Mouse (Mus musculus): ENCODE measurements at regions not wholly inside any gene's neighbourhood (a gene's known extent, or its start where the extent isn't known, plus 50 kb on each side); places are given as distances from the start of the nearest gene placed in this dataset.
A peak's percentile ranks its signal among the peaks of the same experiment; 100 is the strongest.

DNA sequence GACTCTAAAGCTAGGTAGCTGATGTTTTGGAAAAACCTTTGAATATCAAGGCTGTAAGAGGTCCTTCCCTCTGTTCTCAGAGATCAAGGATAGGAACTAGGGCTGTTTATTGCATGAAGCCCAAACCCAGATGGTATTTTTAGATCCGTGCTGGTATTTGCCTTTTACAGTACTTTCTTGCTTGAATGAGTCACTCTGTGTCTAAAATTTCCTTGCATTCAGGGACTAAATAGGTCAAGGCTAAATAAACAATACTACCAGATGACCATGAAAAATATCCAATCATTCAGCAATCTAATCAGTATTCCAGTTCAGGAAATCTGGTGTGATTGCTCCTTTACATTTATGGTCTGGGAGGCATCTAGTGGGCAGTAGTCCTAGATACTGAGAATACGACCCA lies 243.6 kb downstream of the Btg1 start:
- DNase-seq (ENCODE audit: low spot score), result no peak

DNA sequence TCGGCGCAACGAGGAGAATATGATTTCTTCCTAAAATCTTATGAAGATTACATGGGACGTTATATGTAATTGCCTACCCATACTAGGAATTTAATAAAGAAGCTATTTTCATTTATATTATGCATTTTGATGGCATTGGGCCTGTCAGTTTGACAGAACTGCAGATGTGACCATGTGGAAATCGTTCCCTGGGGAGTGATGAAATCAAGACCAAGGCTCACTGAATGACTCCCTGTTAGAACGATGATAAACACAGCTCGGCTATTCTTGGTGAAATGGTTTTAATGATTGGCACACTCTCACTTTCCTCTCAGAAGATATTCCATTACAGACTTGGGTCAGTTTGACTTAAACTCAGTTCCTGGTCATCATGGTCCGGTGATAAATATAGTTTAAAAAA lies 246.4 kb downstream of the Btg1 start:
- DNase-seq (ENCODE audit: low spot score), result no peak

DNA sequence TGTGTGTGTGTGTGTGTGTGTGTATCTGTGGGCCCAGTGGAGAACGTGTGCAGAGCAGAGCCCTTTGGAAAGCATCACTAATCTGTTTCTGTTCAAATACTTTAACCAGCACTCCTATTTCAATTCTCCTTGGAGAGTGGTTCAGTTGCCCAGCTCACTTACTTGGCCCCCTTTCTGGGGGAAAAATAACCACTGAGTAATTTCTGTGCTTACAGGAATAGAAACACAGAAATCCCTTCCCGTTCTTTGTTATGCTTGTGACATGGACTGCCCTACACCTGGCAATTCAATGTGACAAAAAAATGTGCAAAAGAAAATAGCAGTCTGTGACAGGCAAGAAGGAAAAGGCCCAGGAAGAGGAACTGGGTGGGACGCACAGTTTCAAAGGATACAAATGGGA lies 249.7 kb downstream of the Btg1 start:
- DNase-seq (ENCODE audit: low spot score), result no peak

DNA sequence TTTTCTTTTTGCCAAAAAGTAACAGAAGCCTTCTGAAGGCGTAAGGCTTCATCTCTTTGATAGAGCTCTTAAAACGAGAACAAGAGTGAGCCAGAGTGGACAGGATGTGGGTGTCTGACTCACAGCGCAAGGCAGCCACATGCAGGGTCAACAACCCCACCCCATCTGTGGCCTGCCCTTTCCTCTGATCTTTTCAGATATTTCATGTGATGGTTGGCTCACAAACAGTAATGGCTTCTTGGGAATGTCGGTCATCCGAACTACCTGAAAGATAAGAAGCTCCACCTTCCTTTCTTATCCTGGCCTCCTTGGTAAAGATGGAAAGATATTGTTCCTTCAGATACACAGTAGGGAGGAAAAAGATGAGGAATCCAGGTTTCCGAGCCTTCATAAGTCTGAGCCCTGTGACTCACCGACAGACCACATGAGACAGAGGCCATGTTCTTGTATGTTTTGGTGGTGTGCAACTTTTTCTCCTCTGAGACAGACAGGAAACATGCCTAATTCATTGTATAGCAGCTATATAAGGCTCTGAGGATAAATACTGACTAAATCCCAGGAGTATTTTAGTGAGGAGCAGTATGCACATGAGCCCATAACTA lies 254.9 kb downstream of the Btg1 start:
- DNase-seq (ENCODE audit: low spot score), result no peak

DNA sequence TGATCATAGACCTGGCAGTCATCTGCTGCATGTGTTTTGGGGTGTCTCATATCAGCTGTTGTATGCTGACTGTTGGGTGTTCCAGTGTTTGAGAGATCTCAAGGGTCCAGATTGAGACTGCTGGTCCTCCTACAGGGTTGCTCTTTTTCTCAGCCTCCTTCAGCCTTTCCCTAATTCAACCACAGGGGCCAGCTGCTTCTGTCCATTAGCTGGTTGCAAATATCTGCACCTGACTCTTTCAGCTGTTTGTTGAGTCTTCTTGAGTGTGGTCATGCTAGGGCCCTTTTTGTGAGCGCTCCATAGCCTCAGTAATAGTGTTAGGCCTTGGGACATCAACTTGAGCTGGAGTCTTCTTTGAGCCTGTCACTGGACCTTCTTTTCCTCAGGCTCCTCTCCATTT lies 257.8 kb downstream of the Btg1 start:
- DNase-seq (ENCODE audit: low spot score), result no peak

GRCm38 (mm10) chr10:96875676-96876075 lies 258.9 kb downstream of the Btg1 start:
- no peak for DNase-seq (ENCODE audit: low spot score)

DNA sequence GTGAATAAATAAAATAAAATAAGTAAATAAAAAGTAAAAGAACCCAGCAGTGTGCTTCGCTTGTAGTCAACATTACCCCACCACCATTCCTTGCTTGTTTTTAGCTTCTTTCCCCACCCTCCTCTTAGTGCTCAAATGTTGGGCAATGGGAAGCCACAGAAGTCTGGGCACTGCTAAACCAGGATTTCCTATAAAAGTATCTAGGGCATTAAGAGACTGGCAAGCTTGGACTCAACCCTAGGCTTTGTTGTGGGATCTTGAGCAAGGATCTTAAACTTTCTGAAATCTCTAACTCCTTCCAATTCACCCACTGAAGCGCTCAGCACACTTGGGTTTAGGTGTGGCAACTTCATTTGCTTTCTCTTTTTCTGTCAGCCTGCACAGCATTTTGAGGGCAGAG lies 262.6 kb downstream of the Btg1 start:
- no peak for DNase-seq (ENCODE audit: low spot score)

GRCm38 (mm10) chr10:96880771-96881170 lies 264.0 kb downstream of the Btg1 start:
- no peak for DNase-seq (ENCODE audit: low spot score)

GRCm38 (mm10) chr10:96881212-96881611 lies 264.4 kb downstream of the Btg1 start:
- DNase-seq (ENCODE audit: low spot score), result no peak

GRCm38 (mm10) chr10:96881660-96882059 lies 264.9 kb downstream of the Btg1 start:
- no peak for DNase-seq (ENCODE audit: low spot score)

DNA sequence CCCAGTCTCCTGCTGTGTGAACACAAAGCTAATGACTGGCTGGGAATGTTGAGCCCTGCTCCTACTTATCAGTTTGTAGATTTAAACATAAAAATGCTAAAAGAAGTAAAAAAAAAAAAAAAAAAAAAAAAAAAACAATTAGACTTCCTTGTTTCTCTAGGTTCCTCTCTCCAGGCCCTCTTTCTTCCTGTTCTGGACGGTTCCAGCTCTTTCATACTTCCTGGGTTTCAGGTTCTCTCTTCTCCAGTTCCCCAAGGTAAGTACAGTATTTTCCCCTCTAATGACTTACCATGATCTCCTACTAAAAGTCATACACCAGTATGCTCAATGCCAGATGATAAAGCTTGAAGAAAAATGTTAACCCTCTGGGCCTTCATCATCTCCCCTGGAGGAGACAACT lies 284.3 kb downstream of the Btg1 start:
- DNase-seq (ENCODE audit: low spot score), result no peak

DNA sequence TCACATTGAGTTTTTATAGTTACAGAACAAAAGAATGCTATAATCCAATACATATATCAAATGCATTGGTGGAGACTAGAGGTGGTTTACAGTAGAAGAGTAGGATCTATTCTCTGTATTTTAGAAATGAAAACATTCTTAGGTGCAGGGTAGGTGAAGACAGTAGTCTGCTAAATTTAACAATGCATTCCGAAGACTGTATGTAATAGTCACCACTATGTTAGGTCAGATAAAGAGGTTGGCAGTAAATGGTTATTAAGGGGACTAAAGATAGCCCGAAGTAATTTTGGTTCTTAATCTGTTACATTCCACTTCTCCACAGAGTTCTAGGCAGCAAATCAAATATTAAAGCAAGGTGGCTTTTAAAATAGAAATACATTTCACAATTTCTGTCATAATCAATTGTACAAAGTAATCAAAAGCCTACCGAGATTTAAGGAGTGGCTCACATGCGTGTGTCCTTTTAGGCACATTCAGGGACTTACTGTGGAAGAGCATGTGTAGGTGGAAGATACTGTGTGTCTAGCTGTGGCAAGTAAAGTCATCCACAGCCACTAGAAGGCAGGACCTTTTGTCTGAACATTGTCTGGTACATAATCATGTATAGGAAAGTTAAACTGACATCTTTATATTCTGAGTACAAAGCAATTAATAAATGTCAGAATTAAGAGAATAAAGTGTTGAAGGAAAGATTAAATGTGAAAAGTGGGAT lies 288.4 kb downstream of the Btg1 start:
- no peak for DNase-seq (ENCODE audit: low spot score)

DNA sequence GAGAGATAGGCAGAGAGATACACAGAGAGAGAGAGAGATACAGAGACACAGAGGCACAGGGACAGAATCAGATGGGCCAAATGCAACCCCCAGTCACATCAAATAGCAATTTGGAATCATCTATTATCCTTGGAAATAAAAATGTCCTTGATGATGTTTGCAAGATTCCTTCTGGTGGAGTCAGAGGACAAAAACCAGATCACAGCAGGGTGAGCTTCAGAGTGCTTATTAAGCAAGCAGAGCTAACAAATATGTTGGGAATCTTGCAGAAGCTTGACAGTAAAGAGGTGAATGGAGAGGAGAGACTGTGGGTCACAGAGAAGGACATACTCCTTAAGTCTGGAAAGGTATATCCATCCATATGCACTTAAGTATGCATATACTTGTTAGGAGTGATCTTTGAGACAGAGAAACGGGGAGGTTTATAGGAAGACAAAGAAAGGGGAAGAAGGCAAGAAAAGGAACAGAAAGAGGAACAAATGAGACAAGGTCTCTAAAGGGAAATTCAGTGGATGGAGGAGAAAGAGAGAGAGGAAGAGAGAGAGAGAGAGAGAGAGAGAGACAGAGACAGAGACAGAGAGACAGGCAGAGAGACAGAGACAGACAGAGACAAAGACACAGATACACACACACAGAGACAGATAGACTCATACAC lies 293.0 kb downstream of the Btg1 start:
- no peak for DNase-seq (ENCODE audit: low spot score)

GRCm38 (mm10) chr10:96921181-96921580 lies 304.4 kb downstream of the Btg1 start:
- no peak for DNase-seq (ENCODE audit: low spot score)

GRCm38 (mm10) chr10:96924266-96924672 lies 307.5 kb downstream of the Btg1 start:
- no peak for DNase-seq (ENCODE audit: low spot score)

DNA sequence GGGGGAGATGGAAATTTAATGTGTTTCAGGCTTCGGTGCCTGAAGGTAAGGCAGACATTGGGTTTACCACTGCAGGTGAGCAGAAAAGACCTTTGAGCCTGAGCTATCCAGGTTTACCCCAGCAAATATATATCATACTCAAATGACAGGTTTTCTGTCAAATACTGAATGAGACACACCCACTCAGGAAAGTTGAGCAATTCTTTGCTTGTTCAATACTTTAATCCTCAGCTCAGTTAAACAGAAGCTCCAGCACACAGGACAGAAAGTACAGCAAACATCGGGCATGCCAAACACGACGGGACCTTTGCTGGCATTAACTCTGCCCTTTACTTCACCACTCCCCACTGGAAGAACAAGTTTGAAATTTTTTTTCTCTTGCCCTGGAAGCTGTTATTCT lies 307.9 kb downstream of the Btg1 start:
- no peak for DNase-seq (ENCODE audit: low spot score)

GRCm38 (mm10) chr10:96925771-96926170 lies 309.0 kb downstream of the Btg1 start:
- no peak for DNase-seq (ENCODE audit: low spot score)

DNA sequence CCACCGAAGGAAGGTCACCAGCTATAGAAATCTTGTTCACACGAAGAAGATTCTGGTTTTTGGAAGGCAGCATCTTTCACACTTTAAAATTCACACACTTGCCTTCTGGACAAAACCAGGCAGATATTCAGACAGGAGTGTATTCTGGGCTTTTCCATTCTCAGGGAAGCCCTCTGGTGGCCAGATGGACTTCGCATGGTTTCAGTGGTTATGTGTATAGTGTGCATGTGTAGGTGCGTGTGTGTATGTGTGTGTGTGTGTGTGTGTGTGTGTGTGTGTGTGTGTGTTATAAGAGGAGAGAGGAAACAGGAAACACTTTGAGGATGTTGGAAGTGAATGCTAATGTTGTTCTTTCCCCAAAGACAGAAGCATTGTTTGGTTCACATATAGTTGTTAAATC lies 317.9 kb downstream of the Btg1 start:
- peak; percentile 69 for DNase-seq (ENCODE audit: low spot score)

- DNase-seq (ENCODE audit: low spot score), result no peak
Measured at GRCm38 (mm10) chr10:96940887-96941518, 324.2 kb downstream of the Btg1 start.

DNA sequence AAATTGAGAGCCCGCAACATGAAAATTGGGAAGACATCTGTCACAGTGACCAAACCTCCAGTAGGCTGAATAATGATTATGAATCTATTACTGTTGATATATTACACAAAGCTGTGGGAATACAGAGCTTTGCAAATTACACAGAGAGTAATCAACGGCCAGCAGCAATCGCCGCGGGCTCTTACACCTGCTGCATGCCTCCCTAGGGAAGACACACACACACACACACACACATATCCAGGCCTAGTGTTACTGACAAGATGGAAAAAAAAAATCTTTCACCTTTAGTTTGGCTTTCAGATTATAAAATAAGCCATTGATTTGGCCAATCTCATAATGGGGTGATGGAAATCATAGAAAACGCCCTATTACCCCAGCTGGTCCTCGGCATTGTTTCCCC lies 327.4 kb downstream of the Btg1 start:
- DNase-seq (ENCODE audit: low spot score), result no peak

- no peak for DNase-seq (ENCODE audit: low spot score)
Measured at GRCm38 (mm10) chr10:96947971-96948370, 331.2 kb downstream of the Btg1 start.

DNA sequence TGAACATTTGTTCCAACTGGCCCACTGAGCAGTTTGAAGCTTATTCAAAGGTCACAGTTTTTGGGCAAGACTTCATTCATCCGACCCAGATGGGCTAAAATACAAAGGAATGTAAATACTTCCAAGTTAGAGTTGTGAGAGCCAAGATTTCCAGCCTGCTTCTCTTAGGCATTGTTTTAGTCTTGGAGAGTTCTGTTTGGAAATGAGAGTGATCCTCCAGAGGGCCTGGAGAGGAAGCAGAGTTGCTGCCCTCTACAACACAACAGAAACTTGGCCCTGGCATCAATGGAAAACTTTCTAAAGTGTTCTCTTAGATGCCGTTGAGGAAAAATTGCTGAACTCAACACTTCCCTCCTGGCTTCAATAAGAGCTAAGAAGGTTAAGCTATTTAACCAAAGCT lies 332.1 kb downstream of the Btg1 start:
- no peak for DNase-seq (ENCODE audit: low spot score)
